Mouse (Mus musculus) testis, adult 2 months (tissue): ENCODE measurements around the gene Grip1. TPM values are rescaled to one million over a fixed set of nuclear protein-coding genes. Genes with fewer than 3 reads are reported as not detected.
A peak's percentile ranks its signal among the peaks of the same experiment; 100 is the strongest.

Experiments
- H3K27ac ChIP-seq: fragments of 200-500 bp; 2 replicates; pipeline ENCODE4 v1.5.1; 2012; ENCODE audit warnings: low read depth, low read length; ENCODE audit not compliant: control insufficient read depth, insufficient read depth
- H3K27me3 ChIP-seq: fragments of 200-500 bp; 2 replicates; pipeline ENCODE4 v1.6.1; 2012; ENCODE audit warnings: mild to moderate bottlenecking, low read length, moderate library complexity; ENCODE audit not compliant: control insufficient read depth, insufficient read depth
- H3K36me3 ChIP-seq: fragments of 200-500 bp; 2 replicates; pipeline ENCODE4 v1.6.1; 2012; ENCODE audit warnings: mild to moderate bottlenecking, low read length; ENCODE audit not compliant: control insufficient read depth, insufficient read depth
- H3K4me1 ChIP-seq: fragments of 200-500 bp; 2 replicates; pipeline ENCODE4 v1.6.1; 2012; ENCODE audit warnings: low read length; ENCODE audit not compliant: control insufficient read depth, insufficient read depth
- H3K4me3 ChIP-seq: fragments of 200-500 bp; 2 replicates; pipeline ENCODE4 v1.5.1; 2012; ENCODE audit warnings: low read depth, mild to moderate bottlenecking, low read length, moderate library complexity, mixed read lengths; ENCODE audit not compliant: control insufficient read depth
- CTCF ChIP-seq: fragments of 200-500 bp; IDR thresholded peaks from 2 replicates; pipeline ENCODE4 v1.5.1; 2012; ENCODE audit warnings: low read depth, mild to moderate bottlenecking, inconsistent platforms, low read length, moderate library complexity; ENCODE audit not compliant: control insufficient read depth, insufficient read depth, insufficient replicate concordance
- POLR2A ChIP-seq: fragments of 200-500 bp; IDR thresholded peaks from 2 replicates; pipeline ENCODE4 v1.6.1; 2012; ENCODE audit warnings: low read depth, mild to moderate bottlenecking, inconsistent platforms, low read length, moderate library complexity; ENCODE audit not compliant: control insufficient read depth
- polyA plus RNA-seq: library from polyadenylated mRNA; depleted of rRNA; stranded (reverse); fragments of >200 nt; gene quantifications from 2 replicates; pipeline ENCODE4 v1.2.3, GENCODE M21; 2012

The Grip1 gene
- polyA plus RNA-seq, 1 experiment, result 84.3 TPM

- Histone ChIP-seq H3K4me1 (no peaks in the 10 kb centered on the region), H3K36me3 (no peaks in the 10 kb centered on the region), H3K27ac (no peak overlapping the region), H3K4me3 (no peak overlapping the region), H3K27me3 (no peaks in the 10 kb centered on the region)
- TF ChIP-seq CTCF (no peak), POLR2A (no peak)
Observed at GRCm38 (mm10) chr10:119670456-119670855, 216.8 kb downstream of the Grip1 start.

- no peaks in the 10 kb centered on the region for H3K36me3 ChIP-seq
- no peaks in the 10 kb centered on the region for H3K4me1 ChIP-seq
- H3K4me3 ChIP-seq, result no peak overlapping the region
- no peak for TF ChIP-seq CTCF
- no peak for TF ChIP-seq POLR2A
- H3K27me3 ChIP-seq, result no peaks in the 10 kb centered on the region
- H3K27ac ChIP-seq, result no peak overlapping the region
Observed at GRCm38 (mm10) chr10:119684377-119684826, 230.8 kb downstream of the Grip1 start.

- Histone ChIP-seq H3K4me3 (no peak overlapping the region), H3K36me3 (no peaks in the 10 kb centered on the region), H3K27me3 (no peaks in the 10 kb centered on the region; the same call in 1 of the 2 replicates), H3K4me1 (peaks cover 5% of the 10 kb centered on the region), H3K27ac (no peak overlapping the region)
- no peak for TF ChIP-seq CTCF
- TF ChIP-seq POLR2A, result no peak
Observed at GRCm38 (mm10) chr10:119691358-119692083, 237.9 kb downstream of the Grip1 start.

- Histone ChIP-seq H3K36me3 (no peaks in the 10 kb centered on the region), H3K27ac (no peak overlapping the region), H3K4me3 (peak overlapping the region; percentile 27; the same call in 1 of the 2 replicates), H3K4me1 (peaks cover 5% of the 10 kb centered on the region), H3K27me3 (no peaks in the 10 kb centered on the region; the same call in 1 of the 2 replicates)
- TF ChIP-seq CTCF, result no peak
- no peak for TF ChIP-seq POLR2A
Observed at GRCm38 (mm10) chr10:119692284-119692890, 238.8 kb downstream of the Grip1 start.

- peaks cover 5% of the 10 kb centered on the region for H3K4me1 ChIP-seq
- H3K27me3 ChIP-seq, result no peaks in the 10 kb centered on the region; the same call in 1 of the 2 replicates
- H3K27ac ChIP-seq, result no peak overlapping the region
- no peak overlapping the region for H3K4me3 ChIP-seq
- H3K36me3 ChIP-seq, result no peaks in the 10 kb centered on the region
- no peak for TF ChIP-seq POLR2A
- TF ChIP-seq CTCF, result no peak
Observed at GRCm38 (mm10) chr10:119693400-119693799, 239.8 kb downstream of the Grip1 start.

GRCm38 (mm10) chr10:119697257-119697798 is 243.7 kb downstream of the Grip1 start:
- H3K27me3 ChIP-seq, result no peaks in the 10 kb centered on the region
- peaks cover 2% of the 10 kb centered on the region for H3K4me1 ChIP-seq
- H3K4me3 ChIP-seq, result no peak overlapping the region
- no peaks in the 10 kb centered on the region for H3K36me3 ChIP-seq
- TF ChIP-seq CTCF, result no peak
- no peak for TF ChIP-seq POLR2A
- no peak overlapping the region for H3K27ac ChIP-seq

- H3K4me3 ChIP-seq, result no peak overlapping the region
- TF ChIP-seq CTCF (no peak), POLR2A (no peak)
- H3K36me3 ChIP-seq, result no peaks in the 10 kb centered on the region
- H3K27ac ChIP-seq, result no peak overlapping the region
- H3K4me1 ChIP-seq, result no peaks in the 10 kb centered on the region
- H3K27me3 ChIP-seq, result no peaks in the 10 kb centered on the region
Observed at GRCm38 (mm10) chr10:119705348-119705747, 251.7 kb downstream of the Grip1 start.
